Mouse (Mus musculus): Measurements from ENCODE around the gene Krt20. TPM values are rescaled to one million over a fixed set of nuclear protein-coding genes. Genes with fewer than 3 reads are reported as not detected.

Krt20 gene
- not detected in 2 replicates for polyA plus RNA-seq (2012; ENCODE audit: insufficient read depth, low replicate concordance)

GRCm38 (mm10) chr11:99437972-99438371 is at the start of gene Krt20:
Krt20 (minus strand) TSS chr11:99438150.
- H3K4me1 ChIP-seq, result no peaks in the 10 kb centered on the region
- TF ChIP-seq GATA1 (IDR thresholded peaks at IDR 0.05; ENCODE audit: borderline replicate concordance, low read length) (no peak), FLI1 (IDR thresholded peaks at IDR 0.05; ENCODE audit: low read length) (no peak)
- no peaks in the 10 kb centered on the region for H3K9me3 ChIP-seq
- no peak within 1 kb of the TSS for H3K4me3 ChIP-seq (replicated peaks)
- peaks cover 3% of the 10 kb centered on the region for H3K27me3 ChIP-seq (replicated peaks)
- H3K36me3 ChIP-seq (replicated peaks; ENCODE audit: low read length), result no peaks in the 10 kb centered on the region

GRCm38 (mm10) chr11:99474981-99475380 is 37.0 kb upstream of the Krt20 start:
- Histone ChIP-seq H3K9me3 (no peaks in the 10 kb centered on the region), H3K36me3 (replicated peaks; ENCODE audit: low read length) (no peaks in the 10 kb centered on the region), H3K27me3 (replicated peaks) (no peaks in the 10 kb centered on the region), H3K4me1 (no peaks in the 10 kb centered on the region), H3K4me3 (replicated peaks) (no peak overlapping the region)
- TF ChIP-seq FLI1 (IDR thresholded peaks at IDR 0.05; ENCODE audit: low read length) (no peak), GATA1 (IDR thresholded peaks at IDR 0.05; ENCODE audit: borderline replicate concordance, low read length) (no peak)

- TF ChIP-seq GATA1 (IDR thresholded peaks at IDR 0.05; ENCODE audit: borderline replicate concordance, low read length), result no peak
- no peak for TF ChIP-seq FLI1 (IDR thresholded peaks at IDR 0.05; ENCODE audit: low read length)
- Histone ChIP-seq H3K9me3 (no peaks in the 10 kb centered on the region), H3K27me3 (replicated peaks) (no peaks in the 10 kb centered on the region), H3K36me3 (replicated peaks; ENCODE audit: low read length) (no peaks in the 10 kb centered on the region), H3K4me1 (no peaks in the 10 kb centered on the region), H3K4me3 (replicated peaks) (no peak overlapping the region)
These were observed 35.5 kb upstream of the Krt20 start for GRCm38 (mm10) chr11:99473433-99473832.

- Histone ChIP-seq H3K4me3 (replicated peaks) (no peak overlapping the region), H3K9me3 (no peaks in the 10 kb centered on the region), H3K36me3 (replicated peaks; ENCODE audit: low read length) (no peaks in the 10 kb centered on the region), H3K27me3 (replicated peaks) (peaks cover 4% of the 10 kb centered on the region), H3K4me1 (no peaks in the 10 kb centered on the region)
- TF ChIP-seq FLI1 (IDR thresholded peaks at IDR 0.05; ENCODE audit: low read length), result no peak
- TF ChIP-seq GATA1 (IDR thresholded peaks at IDR 0.05; ENCODE audit: borderline replicate concordance, low read length), result no peak
These were observed 34.5 kb upstream of the Krt20 start for GRCm38 (mm10) chr11:99472405-99472804.

GRCm38 (mm10) chr11:99471946-99472345 is 34.0 kb upstream of the Krt20 start:
- no peaks in the 10 kb centered on the region for H3K9me3 ChIP-seq
- peaks cover 4% of the 10 kb centered on the region for H3K27me3 ChIP-seq (replicated peaks)
- no peaks in the 10 kb centered on the region for H3K36me3 ChIP-seq (replicated peaks; ENCODE audit: low read length)
- no peak overlapping the region for H3K4me3 ChIP-seq (replicated peaks)
- no peaks in the 10 kb centered on the region for H3K4me1 ChIP-seq
- TF ChIP-seq GATA1 (IDR thresholded peaks at IDR 0.05; ENCODE audit: borderline replicate concordance, low read length) (no peak), FLI1 (IDR thresholded peaks at IDR 0.05; ENCODE audit: low read length) (no peak)

- H3K4me1 ChIP-seq, result no peaks in the 10 kb centered on the region
- H3K4me3 ChIP-seq (replicated peaks), result no peak overlapping the region
- peaks cover 6% of the 10 kb centered on the region for H3K27me3 ChIP-seq (replicated peaks)
- TF ChIP-seq GATA1 (IDR thresholded peaks at IDR 0.05; ENCODE audit: borderline replicate concordance, low read length) (no peak), FLI1 (IDR thresholded peaks at IDR 0.05; ENCODE audit: low read length) (no peak)
- H3K9me3 ChIP-seq, result no peaks in the 10 kb centered on the region
- no peaks in the 10 kb centered on the region for H3K36me3 ChIP-seq (replicated peaks; ENCODE audit: low read length)
These were observed 31.3 kb upstream of the Krt20 start for GRCm38 (mm10) chr11:99469228-99469627.

GRCm38 (mm10) chr11:99468566-99468965 is 30.6 kb upstream of the Krt20 start:
- TF ChIP-seq GATA1 (IDR thresholded peaks at IDR 0.05; ENCODE audit: borderline replicate concordance, low read length) (no peak), FLI1 (IDR thresholded peaks at IDR 0.05; ENCODE audit: low read length) (no peak)

GRCm38 (mm10) chr11:99466316-99466715 is 28.4 kb upstream of the Krt20 start:
- TF ChIP-seq GATA1 (IDR thresholded peaks at IDR 0.05; ENCODE audit: borderline replicate concordance, low read length) (no peak), FLI1 (IDR thresholded peaks at IDR 0.05; ENCODE audit: low read length) (no peak)
- Histone ChIP-seq H3K4me1 (no peaks in the 10 kb centered on the region), H3K9me3 (no peaks in the 10 kb centered on the region), H3K36me3 (replicated peaks; ENCODE audit: low read length) (no peaks in the 10 kb centered on the region), H3K27me3 (replicated peaks) (peaks cover 6% of the 10 kb centered on the region), H3K4me3 (replicated peaks) (no peak overlapping the region)

More at GRCm38 (mm10) chr11:99468566-99468965, 30.6 kb upstream of the Krt20 start:
- H3K4me3 ChIP-seq (replicated peaks), result no peak overlapping the region
- H3K9me3 ChIP-seq, result no peaks in the 10 kb centered on the region
- no peaks in the 10 kb centered on the region for H3K36me3 ChIP-seq (replicated peaks; ENCODE audit: low read length)
- H3K4me1 ChIP-seq, result no peaks in the 10 kb centered on the region
- peaks cover 6% of the 10 kb centered on the region for H3K27me3 ChIP-seq (replicated peaks)

- TF ChIP-seq GATA1 (IDR thresholded peaks at IDR 0.05; ENCODE audit: borderline replicate concordance, low read length), result no peak
- TF ChIP-seq FLI1 (IDR thresholded peaks at IDR 0.05; ENCODE audit: low read length), result no peak
- Histone ChIP-seq H3K36me3 (replicated peaks; ENCODE audit: low read length) (no peaks in the 10 kb centered on the region), H3K9me3 (no peaks in the 10 kb centered on the region), H3K4me3 (replicated peaks) (no peak overlapping the region), H3K4me1 (no peaks in the 10 kb centered on the region), H3K27me3 (replicated peaks) (peaks cover 6% of the 10 kb centered on the region)
These were observed 26.9 kb upstream of the Krt20 start for GRCm38 (mm10) chr11:99464836-99465235.

GRCm38 (mm10) chr11:99463155-99463554 is 25.2 kb upstream of the Krt20 start:
- no peak overlapping the region for H3K4me3 ChIP-seq (replicated peaks)
- no peak for TF ChIP-seq GATA1 (IDR thresholded peaks at IDR 0.05; ENCODE audit: borderline replicate concordance, low read length)
- TF ChIP-seq FLI1 (IDR thresholded peaks at IDR 0.05; ENCODE audit: low read length), result no peak
- H3K4me1 ChIP-seq, result no peaks in the 10 kb centered on the region
- H3K27me3 ChIP-seq (replicated peaks), result peaks cover 6% of the 10 kb centered on the region
- H3K36me3 ChIP-seq (replicated peaks; ENCODE audit: low read length), result no peaks in the 10 kb centered on the region
- H3K9me3 ChIP-seq, result no peaks in the 10 kb centered on the region

GRCm38 (mm10) chr11:99461736-99462135 is 23.8 kb upstream of the Krt20 start:
- Histone ChIP-seq H3K27me3 (replicated peaks) (peaks cover 2% of the 10 kb centered on the region), H3K36me3 (replicated peaks; ENCODE audit: low read length) (no peaks in the 10 kb centered on the region), H3K4me1 (no peaks in the 10 kb centered on the region), H3K9me3 (no peaks in the 10 kb centered on the region), H3K4me3 (replicated peaks) (no peak overlapping the region)
- TF ChIP-seq FLI1 (IDR thresholded peaks at IDR 0.05; ENCODE audit: low read length) (no peak), GATA1 (IDR thresholded peaks at IDR 0.05; ENCODE audit: borderline replicate concordance, low read length) (no peak)

Data from megakaryocyte, embryonic 14.5 days (primary cell).